Mouse (Mus musculus) thymus, postnatal 14 days (tissue): ENCODE measurements around the gene Ces2g.

ENCODE experiments used
- DNase-seq: peaks from one replicate; pipeline ENCODE4 v3.0.0; 2021

The Ces2g gene

GRCm38 (mm10) chr8:104961537-104961961 is at the start of gene Ces2g:
Ces2g (plus strand) TSS chr8:104961718.
- no peak for DNase-seq

GRCm38 (mm10) chr8:104925972-104926596 is 35.4 kb upstream of the Ces2g start, which contains the start of gene Ces2e:
Ces2e (plus strand) TSS chr8:104926260.
- DNase-seq, result no peak

GRCm38 (mm10) chr8:104927301-104927700 is 34.2 kb upstream of the Ces2g start:
- no peak for DNase-seq

- DNase-seq, result no peak
These were observed 16.9 kb upstream of the Ces2g start for GRCm38 (mm10) chr8:104944665-104945064.

- no peak for DNase-seq
These were observed 14.5 kb upstream of the Ces2g start, which contains the start of gene Ces2f for GRCm38 (mm10) chr8:104947056-104947455. Ces2f (plus strand) TSS chr8:104947356.

GRCm38 (mm10) chr8:104949031-104949430 is 12.5 kb upstream of the Ces2g start:
- DNase-seq, result no peak

- DNase-seq, result no peak
These were observed 847 bp downstream of the Ces2g start for GRCm38 (mm10) chr8:104962229-104962901.

- DNase-seq, result no peak
These were observed 1.9 kb downstream of the Ces2g start for GRCm38 (mm10) chr8:104963375-104963894.

GRCm38 (mm10) chr8:104984126-104984525 is 22.6 kb downstream of the Ces2g start:
- no peak for DNase-seq

GRCm38 (mm10) chr8:104984942-104985341 is 23.4 kb downstream of the Ces2g start:
- no peak for DNase-seq

- DNase-seq, result no peak
These were observed 36.7 kb downstream of the Ces2g start for GRCm38 (mm10) chr8:104998191-104998590.

- no peak for DNase-seq
These were observed 37.7 kb downstream of the Ces2g start for GRCm38 (mm10) chr8:104999183-104999582.

GRCm38 (mm10) chr8:105000586-105000985 is 39.1 kb downstream of the Ces2g start, which contains the start of gene Ces2h:
Ces2h (plus strand) TSS chr8:105000853.
- no peak for DNase-seq

- DNase-seq, result no peak
These were observed 48.5 kb downstream of the Ces2g start for GRCm38 (mm10) chr8:105010000-105010399.

- DNase-seq, result no peak
These were observed 49.6 kb downstream of the Ces2g start for GRCm38 (mm10) chr8:105011136-105011535.

- no peak for DNase-seq
These were observed 52.9 kb downstream of the Ces2g start for GRCm38 (mm10) chr8:105014391-105014790.
